Mouse (Mus musculus) right cerebral cortex, postnatal 4 days (tissue): ENCODE measurements around the gene Fads2.

ENCODE experiments used
- DNase-seq: peaks from one replicate; pipeline ENCODE4 v3.0.0-alpha.2; 2022

Fads2 gene

GRCm38 (mm10) chr19:10102054-10102700 lies 631 bp upstream of the Fads2 start:
- peak; percentile 30 for DNase-seq

GRCm38 (mm10) chr19:10100631-10101071 lies 895 bp downstream of the Fads2 start:
- DNase-seq = peak; percentile 85

GRCm38 (mm10) chr19:10097826-10098225 lies 3.7 kb downstream of the Fads2 start:
- DNase-seq = no peak

GRCm38 (mm10) chr19:10096371-10096876 lies 5.1 kb downstream of the Fads2 start:
- no peak for DNase-seq

- DNase-seq = no peak
Measured at GRCm38 (mm10) chr19:10094695-10095094, 6.9 kb downstream of the Fads2 start.

GRCm38 (mm10) chr19:10093829-10094228 lies 7.7 kb downstream of the Fads2 start:
- no peak for DNase-seq

- DNase-seq = no peak
Measured at GRCm38 (mm10) chr19:10086976-10087375, 14.6 kb downstream of the Fads2 start.

- no peak for DNase-seq
Measured at GRCm38 (mm10) chr19:10085454-10085853, 16.1 kb downstream of the Fads2 start.

- no peak for DNase-seq
Measured at GRCm38 (mm10) chr19:10082105-10082504, 19.4 kb downstream of the Fads2 start.

- no peak for DNase-seq
Measured at GRCm38 (mm10) chr19:10080384-10080783, 21.2 kb downstream of the Fads2 start.

GRCm38 (mm10) chr19:10078392-10078791 lies 23.2 kb downstream of the Fads2 start:
- DNase-seq = no peak

GRCm38 (mm10) chr19:10073145-10073544 lies 28.4 kb downstream of the Fads2 start:
- DNase-seq = no peak

GRCm38 (mm10) chr19:10071892-10072291 lies 29.7 kb downstream of the Fads2 start:
- DNase-seq = no peak

GRCm38 (mm10) chr19:10071166-10071565 lies 30.4 kb downstream of the Fads2 start:
- DNase-seq = no peak

- no peak for DNase-seq
Measured at GRCm38 (mm10) chr19:10070186-10070980, 31.2 kb downstream of the Fads2 start.

GRCm38 (mm10) chr19:10067701-10068100 lies 33.8 kb downstream of the Fads2 start:
- DNase-seq = peak; percentile 47

- DNase-seq = no peak
Measured at GRCm38 (mm10) chr19:10066502-10066901, 35.0 kb downstream of the Fads2 start.

GRCm38 (mm10) chr19:10066189-10066500 lies 35.4 kb downstream of the Fads2 start:
- no peak for DNase-seq

- DNase-seq = no peak
Measured at GRCm38 (mm10) chr19:10065465-10066188, 35.9 kb downstream of the Fads2 start.

- DNase-seq = no peak
Measured at GRCm38 (mm10) chr19:10064173-10065012, 37.2 kb downstream of the Fads2 start.

- DNase-seq = no peak
Measured at GRCm38 (mm10) chr19:10062862-10063261, 38.7 kb downstream of the Fads2 start.

- no peak for DNase-seq
Measured at GRCm38 (mm10) chr19:10062292-10062691, 39.3 kb downstream of the Fads2 start.

GRCm38 (mm10) chr19:10061624-10062023 lies 39.9 kb downstream of the Fads2 start:
- DNase-seq = no peak
